Comparison of ENCODE assay signal across 8 mouse cellular contexts in the genomic region with DNA sequence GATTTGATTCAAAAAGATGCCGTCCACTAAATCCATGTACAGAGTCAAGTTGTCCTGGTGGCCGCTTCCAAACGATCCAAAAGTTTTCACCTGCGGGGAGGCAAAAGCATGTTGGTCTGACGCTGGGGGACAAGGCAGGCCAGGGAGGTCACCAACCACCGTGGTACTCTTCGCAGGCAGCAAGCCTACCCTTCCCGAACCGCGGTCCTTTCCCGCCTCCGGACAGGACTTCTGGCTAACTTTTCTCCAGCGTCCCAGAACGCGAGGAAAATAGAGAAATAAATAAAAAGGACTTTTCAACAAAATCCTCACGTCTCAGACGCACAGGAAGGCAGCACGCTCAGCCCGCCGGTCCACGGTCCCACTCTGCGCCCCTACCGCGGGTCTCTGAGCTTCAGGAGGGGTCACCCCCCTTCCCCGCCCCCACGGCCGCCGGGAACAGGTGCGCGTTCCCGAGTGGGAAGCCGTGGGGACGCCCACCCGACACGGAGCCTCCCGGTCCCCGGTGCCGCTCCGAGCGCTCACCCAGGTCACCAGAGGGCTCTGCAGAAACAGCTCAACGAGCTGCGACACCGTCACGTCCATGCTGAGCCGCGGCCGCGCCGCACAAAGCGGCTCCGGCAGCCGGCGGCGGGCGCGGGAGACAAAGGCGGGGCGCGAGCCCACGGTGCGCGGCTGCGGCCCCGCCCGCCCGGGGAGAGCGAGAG. TPM values are rescaled to one million over a fixed set of nuclear protein-coding genes. Genes with fewer than 3 reads are reported as not detected.
DNase-seq lines count a peak whose midpoint lies in the region; ATAC-seq and TF ChIP-seq lines count a peak whose summit lies in the region.

No protein-coding gene starts in this region.

- no peak for TF ChIP-seq POLR2A in embryonic fibroblast, embryonic 13.5 days (IDR thresholded peaks at IDR 0.05; ENCODE audit: low read depth, low read length)

- H3K9me3 ChIP-seq in heart, embryonic 11.5 days (replicated peaks; ENCODE audit: control insufficient read depth, low read length): no peaks in the 10 kb centered on the region
- no peaks in the 10 kb centered on the region for H3K9me3 ChIP-seq in E14TG2a.4 (ENCODE audit: low read length)
- no peaks in the 10 kb centered on the region for H3K9me3 ChIP-seq in limb, embryonic 12.5 days
- no peaks in the 10 kb centered on the region for H3K9me3 ChIP-seq in neural tube, embryonic 14.5 days (ENCODE audit: control insufficient read depth, low read length)

- H3K27ac ChIP-seq in heart, embryonic 11.5 days (ENCODE audit: low read depth, low read length): peak overlapping the region; percentile 68
- H3K27ac ChIP-seq in embryonic fibroblast, embryonic 13.5 days (ENCODE audit: insufficient read depth, low read length): no peak overlapping the region
- peak overlapping the region; percentile 35; the same call in 1 of the 2 replicates for H3K27ac ChIP-seq in limb, embryonic 12.5 days
- H3K27ac ChIP-seq in neural tube, embryonic 14.5 days (ENCODE audit: low read depth, low read length): peak overlapping the region; percentile 91

- H3K27me3 ChIP-seq in heart, embryonic 11.5 days (ENCODE audit: control insufficient read depth, insufficient read depth, low read length): peaks cover 51% of the 10 kb centered on the region
- H3K27me3 ChIP-seq in E14TG2a.4 (ENCODE audit: insufficient read depth, low read length): no peaks in the 10 kb centered on the region; the same call in 1 of the 2 replicates
- H3K27me3 ChIP-seq in limb, embryonic 12.5 days: peaks cover 40% of the 10 kb centered on the region
- H3K27me3 ChIP-seq in neural tube, embryonic 14.5 days (ENCODE audit: control insufficient read depth, insufficient read depth, low read length): no peaks in the 10 kb centered on the region

- peak overlapping the region; percentile 98 for H3K4me2 ChIP-seq in heart, embryonic 11.5 days
- H3K4me2 ChIP-seq in limb, embryonic 12.5 days: peak overlapping the region; percentile 93
- H3K4me2 ChIP-seq in neural tube, embryonic 14.5 days (ENCODE audit: low read depth, low read length): peak overlapping the region; percentile 88

- peak overlapping the region; percentile 70 for H3K4me3 ChIP-seq in heart, embryonic 11.5 days (ENCODE audit: low read depth, low read length)
- H3K4me3 ChIP-seq in E14TG2a.4 (replicated peaks; ENCODE audit: low read length): peak overlapping the region; percentile 95
- H3K4me3 ChIP-seq in embryonic fibroblast, embryonic 13.5 days (ENCODE audit: insufficient read depth, low read length): peak overlapping the region; percentile 51
- peak overlapping the region; percentile 65 for H3K4me3 ChIP-seq in limb, embryonic 12.5 days (replicated peaks)
- peak overlapping the region; percentile 75 for H3K4me3 ChIP-seq in neural tube, embryonic 14.5 days (ENCODE audit: low read depth, low read length)

- H3K9ac ChIP-seq in heart, embryonic 11.5 days (ENCODE audit: low read depth, low read length): peak overlapping the region; percentile 77
- H3K9ac ChIP-seq in limb, embryonic 12.5 days (replicated peaks): peak overlapping the region; percentile 66
- H3K9ac ChIP-seq in neural tube, embryonic 14.5 days (replicated peaks; ENCODE audit: low read depth, low read length): peak overlapping the region; percentile 84

- peaks cover 9% of the 10 kb centered on the region for H3K4me1 ChIP-seq in heart, embryonic 11.5 days (ENCODE audit: control insufficient read depth, insufficient read depth, low read length)
- peaks cover 49% of the 10 kb centered on the region for H3K4me1 ChIP-seq in E14TG2a.4 (replicated peaks; ENCODE audit: low read depth, low read length)
- peaks cover 6% of the 10 kb centered on the region; the same call in 1 of the 2 replicates for H3K4me1 ChIP-seq in embryonic fibroblast, embryonic 13.5 days (ENCODE audit: control insufficient read depth, insufficient read depth, low read length)
- H3K4me1 ChIP-seq in limb, embryonic 12.5 days (replicated peaks): peaks cover 24% of the 10 kb centered on the region
- H3K4me1 ChIP-seq in neural tube, embryonic 14.5 days (ENCODE audit: control insufficient read depth, insufficient read depth, low read length): peaks cover 27% of the 10 kb centered on the region

- no peak for DNase-seq in heart, adult 9 months (ENCODE audit: low spot score in 2 of 2)
- DNase-seq in urinary bladder, adult 2 months (ENCODE audit: low spot score): no peak
- DNase-seq in spleen, postnatal 14 days (ENCODE audit: low spot score in 2 of 2): no peak

- no peaks in the 10 kb centered on the region for H3K36me3 ChIP-seq in heart, embryonic 11.5 days (ENCODE audit: control insufficient read depth, insufficient read depth, low read length)
- peaks cover 19% of the 10 kb centered on the region for H3K36me3 ChIP-seq in E14TG2a.4 (ENCODE audit: insufficient read depth, low read length)
- no peaks in the 10 kb centered on the region for H3K36me3 ChIP-seq in limb, embryonic 12.5 days
- H3K36me3 ChIP-seq in neural tube, embryonic 14.5 days (ENCODE audit: control insufficient read depth, insufficient read depth, low read length): no peaks in the 10 kb centered on the region

- WGBS in heart, embryonic 11.5 days (ENCODE audit: insufficient replicate concordance): under 1% methylated on average over 56 of the region's 67 CpGs
- under 1% methylated on average over 67 of the region's 67 CpGs for WGBS in limb, embryonic 12.5 days
- WGBS in neural tube, embryonic 14.5 days: under 1% methylated on average over 51 of the region's 67 CpGs

- TF ChIP-seq CTCF in E14TG2a.4 (conservative IDR thresholded peaks at IDR 0.05; ENCODE audit: low read length): no peak
- no peak for TF ChIP-seq CTCF in embryonic fibroblast, embryonic 13.5 days (IDR thresholded peaks at IDR 0.05; ENCODE audit: borderline replicate concordance, insufficient read depth, low read length)

- ATAC-seq in heart, embryonic 11.5 days (replicated peaks; ENCODE audit: insufficient number of reproducible peaks, low FRiP score, low TSS enrichment): no peak
- peak; percentile 17; the same call in 1 of the 2 replicates for ATAC-seq in limb, embryonic 12.5 days (ENCODE audit: insufficient number of reproducible peaks, insufficient read depth, low FRiP score, low TSS enrichment, low read depth)
- ATAC-seq in neural tube, embryonic 14.5 days (ENCODE audit: low read depth): peak; percentile 58

RNA-seq across cellular contexts. Expression of a gene that starts 0.5 kb away (rescaled TPM):
- polyA plus RNA-seq in heart, embryonic 11.5 days (2014; fragmentation: Nextera tagmentation; extraction: Ambion mirVana): 2.0 and 3.1 TPM in 2 replicates
- 1.6 and 2.2 TPM in 2 replicates for polyA plus RNA-seq in embryonic fibroblast, embryonic 13.5 days (2011; ENCODE audit: insufficient read length, low read depth, missing spikeins)
- 4.2 and 4.3 TPM in 2 replicates for polyA plus RNA-seq in limb, embryonic 12.5 days (2016; fragmentation: Nextera tagmentation; extraction: Ambion mirVana)
- polyA plus RNA-seq in neural tube, embryonic 14.5 days (2014; fragmentation: Nextera tagmentation; extraction: Ambion mirVana): 13.6 and 14.6 TPM in 2 replicates
- 14.3 and 23.3 TPM in 2 replicates for polyA plus RNA-seq in urinary bladder, adult 2 months (2012; rRNA removed)

RNA-seq across cellular contexts. Expression of a gene that starts 55.1 kb away (rescaled TPM):
- 36.2 and 39.1 TPM in 2 replicates for polyA plus RNA-seq in heart, embryonic 11.5 days (2014; fragmentation: Nextera tagmentation; extraction: Ambion mirVana)
- polyA plus RNA-seq in embryonic fibroblast, embryonic 13.5 days (2011; ENCODE audit: insufficient read length, low read depth, missing spikeins): 84.8 and 92.5 TPM in 2 replicates
- polyA plus RNA-seq in limb, embryonic 12.5 days (2016; fragmentation: Nextera tagmentation; extraction: Ambion mirVana): 67.9 and 76.3 TPM in 2 replicates
- 27.7 and 32.0 TPM in 2 replicates for polyA plus RNA-seq in neural tube, embryonic 14.5 days (2014; fragmentation: Nextera tagmentation; extraction: Ambion mirVana)
- 31.2 and 33.4 TPM in 2 replicates for polyA plus RNA-seq in urinary bladder, adult 2 months (2012; rRNA removed)
